Mouse (Mus musculus): ENCODE data around the gene Gm38392. TPM values are rescaled to one million over a fixed set of nuclear protein-coding genes. Genes with fewer than 3 reads are reported as not detected.

Gene Gm38392
- polyA plus RNA-seq, 1 experiment from 2014 or later: 0.23 TPM

DNA sequence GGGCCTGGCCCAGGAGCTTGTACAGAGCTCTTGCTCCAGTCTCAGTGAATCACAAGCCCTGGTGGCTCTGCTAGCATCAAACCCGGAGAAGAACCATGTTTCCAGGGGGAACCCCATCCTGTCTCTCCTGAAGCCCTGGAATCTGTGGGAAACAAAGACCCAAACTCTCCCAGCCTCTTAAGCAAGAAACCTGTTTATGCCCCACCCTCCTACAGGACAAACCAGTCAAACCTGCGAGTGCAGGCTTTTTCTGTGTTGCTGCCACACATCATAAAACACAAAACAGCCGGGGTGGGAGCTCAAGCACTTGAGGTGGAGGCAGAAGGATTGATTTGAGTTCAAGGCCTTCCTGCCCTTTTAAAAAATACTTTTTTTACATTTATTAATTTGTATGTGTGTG lies 24.7 kb downstream of the Gm38392 start:
- H3K27ac ChIP-seq (ENCODE audit: low read length): no peak overlapping the region
- no peak for ATAC-seq (ENCODE audit: low read depth)
- WGBS: 49% methylated on average over 3 of the region's 3 CpGs

DNA sequence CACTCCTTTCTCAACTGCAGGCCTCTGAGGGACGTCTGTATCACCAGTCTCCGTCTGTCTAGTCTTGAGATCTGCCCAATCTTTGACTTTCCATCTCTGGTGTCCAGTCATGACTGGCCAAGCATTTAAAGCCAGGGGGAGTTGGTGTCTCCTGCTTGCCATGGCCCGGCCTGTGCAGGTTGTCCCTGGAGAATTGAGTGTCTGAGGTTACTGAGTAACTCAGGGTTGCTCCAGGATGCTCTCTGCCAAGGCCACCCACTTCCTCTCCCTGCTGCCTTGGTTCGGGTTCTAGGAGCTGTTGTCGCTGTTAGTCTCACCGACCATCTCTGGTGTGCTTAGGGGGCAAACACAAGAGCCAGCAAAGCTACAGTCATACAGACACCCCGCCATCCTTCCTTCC lies 30.6 kb downstream of the Gm38392 start:
- H3K4me1 ChIP-seq (replicated peaks; ENCODE audit: control insufficient read depth, insufficient read depth, low read length): peaks cover 8% of the 10 kb centered on the region; the same call in 1 of the 2 replicates
- 43% methylated on average over 7 of the region's 7 CpGs for WGBS
- ATAC-seq (ENCODE audit: low read depth): no peak

More for the DNA sequence above, 24.7 kb downstream of the Gm38392 start:
- Histone ChIP-seq H3K27me3 (ENCODE audit: control insufficient read depth, insufficient read depth, low read depth, low read length) (no peaks in the 10 kb centered on the region), H3K4me1 (replicated peaks; ENCODE audit: control insufficient read depth, insufficient read depth, low read length) (no peaks in the 10 kb centered on the region), H3K4me3 (ENCODE audit: low read length) (no peak overlapping the region), H3K36me3 (ENCODE audit: control insufficient read depth, insufficient read depth, low read length) (no peaks in the 10 kb centered on the region), H3K9ac (ENCODE audit: low read length) (no peak overlapping the region), H3K4me2 (ENCODE audit: low read depth, low read length) (no peak overlapping the region), H3K9me3 (ENCODE audit: control insufficient read depth, low read length) (no peaks in the 10 kb centered on the region)

DNA sequence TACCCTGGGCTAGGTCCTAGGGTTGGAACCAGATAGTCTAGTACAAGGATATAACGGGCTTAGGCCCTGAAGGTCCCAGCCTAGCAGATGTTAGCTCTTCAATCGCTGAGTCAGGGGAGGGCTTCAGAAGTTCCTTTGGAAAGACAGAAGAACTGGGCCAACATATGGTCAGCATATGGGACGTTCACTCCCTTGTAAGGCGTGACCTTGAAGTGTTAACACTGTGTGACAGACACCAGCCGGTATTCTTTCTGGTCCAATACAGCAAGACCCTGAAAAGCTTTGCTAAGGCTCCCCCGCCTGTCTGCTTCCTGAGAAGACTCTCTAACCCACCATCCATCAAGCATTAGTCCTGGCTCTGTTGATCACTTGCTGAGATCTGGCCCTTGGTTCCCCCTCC lies 31.1 kb downstream of the Gm38392 start:
- Histone ChIP-seq H3K4me1 (replicated peaks; ENCODE audit: control insufficient read depth, insufficient read depth, low read length) (peaks cover 8% of the 10 kb centered on the region; the same call in 1 of the 2 replicates), H3K27ac (ENCODE audit: low read length) (no peak overlapping the region), H3K4me2 (ENCODE audit: low read depth, low read length) (no peak overlapping the region), H3K27me3 (ENCODE audit: control insufficient read depth, insufficient read depth, low read depth, low read length) (peaks cover 29% of the 10 kb centered on the region), H3K9me3 (ENCODE audit: control insufficient read depth, low read length) (no peaks in the 10 kb centered on the region), H3K36me3 (ENCODE audit: control insufficient read depth, insufficient read depth, low read length) (no peaks in the 10 kb centered on the region), H3K4me3 (ENCODE audit: low read length) (no peak overlapping the region), H3K9ac (ENCODE audit: low read length) (no peak overlapping the region)
- 34% methylated on average over 6 of the region's 6 CpGs for WGBS
- peak; percentile 87 for ATAC-seq (ENCODE audit: low read depth)

More for the DNA sequence above, 30.6 kb downstream of the Gm38392 start:
- Histone ChIP-seq H3K9ac (ENCODE audit: low read length) (no peak overlapping the region), H3K4me2 (ENCODE audit: low read depth, low read length) (no peak overlapping the region), H3K36me3 (ENCODE audit: control insufficient read depth, insufficient read depth, low read length) (no peaks in the 10 kb centered on the region), H3K9me3 (ENCODE audit: control insufficient read depth, low read length) (no peaks in the 10 kb centered on the region), H3K27me3 (ENCODE audit: control insufficient read depth, insufficient read depth, low read depth, low read length) (peaks cover 29% of the 10 kb centered on the region), H3K4me3 (ENCODE audit: low read length) (no peak overlapping the region), H3K27ac (ENCODE audit: low read length) (no peak overlapping the region)

DNA sequence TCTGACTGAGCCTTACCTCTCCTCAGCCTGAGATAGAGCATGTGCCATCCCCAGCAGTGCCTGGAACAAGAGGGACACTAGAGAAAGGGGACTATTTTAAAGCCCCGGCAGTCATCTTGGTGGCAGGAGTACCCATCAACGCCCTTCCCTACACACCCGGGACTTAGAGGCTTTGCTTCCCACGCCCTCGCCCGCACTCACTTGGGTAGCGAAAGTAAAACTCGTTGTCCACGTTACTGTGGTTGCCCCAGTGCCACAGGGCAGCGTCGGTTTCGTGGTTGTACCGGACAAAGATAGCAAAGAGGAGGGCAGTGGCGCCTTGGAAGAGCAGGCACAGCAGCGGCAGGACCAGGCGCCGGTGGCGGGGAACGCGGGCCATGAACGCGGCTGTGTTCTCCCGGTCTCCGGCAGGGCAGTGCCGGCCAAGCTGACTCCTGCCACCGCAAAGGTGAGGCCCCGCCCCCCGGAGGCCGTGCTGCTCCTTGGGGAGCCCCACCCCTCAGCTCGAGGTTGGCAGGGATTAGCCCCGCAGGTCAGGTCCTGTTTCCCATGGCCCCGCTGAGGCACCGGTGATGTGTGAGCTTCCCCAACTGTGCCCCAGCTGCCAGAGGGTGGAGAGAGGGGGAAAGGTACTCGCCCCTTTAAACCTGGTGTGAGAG lies 32.6 kb downstream of the Gm38392 start, which contains the start of gene Rhbg:
TSS of gene Rhbg (minus strand) at position 442 of the 659 bp plus-strand sequence.
- Histone ChIP-seq H3K36me3 (ENCODE audit: control insufficient read depth, insufficient read depth, low read length) (no peaks in the 10 kb centered on the region), H3K9ac (ENCODE audit: low read length) (peak within 1 kb of the TSS; percentile 48), H3K9me3 (ENCODE audit: control insufficient read depth, low read length) (no peaks in the 10 kb centered on the region), H3K27ac (ENCODE audit: low read length) (no peak within 1 kb of the TSS), H3K4me3 (ENCODE audit: low read length) (peak within 1 kb of the TSS; percentile 47), H3K4me1 (replicated peaks; ENCODE audit: control insufficient read depth, insufficient read depth, low read length) (peaks cover 8% of the 10 kb centered on the region; the same call in 1 of the 2 replicates), H3K4me2 (ENCODE audit: low read depth, low read length) (peak within 1 kb of the TSS; percentile 52), H3K27me3 (ENCODE audit: control insufficient read depth, insufficient read depth, low read depth, low read length) (peaks cover 29% of the 10 kb centered on the region)
- 2% methylated on average over 34 of the region's 34 CpGs for WGBS
- ATAC-seq (ENCODE audit: low read depth): peak; percentile 65

DNA sequence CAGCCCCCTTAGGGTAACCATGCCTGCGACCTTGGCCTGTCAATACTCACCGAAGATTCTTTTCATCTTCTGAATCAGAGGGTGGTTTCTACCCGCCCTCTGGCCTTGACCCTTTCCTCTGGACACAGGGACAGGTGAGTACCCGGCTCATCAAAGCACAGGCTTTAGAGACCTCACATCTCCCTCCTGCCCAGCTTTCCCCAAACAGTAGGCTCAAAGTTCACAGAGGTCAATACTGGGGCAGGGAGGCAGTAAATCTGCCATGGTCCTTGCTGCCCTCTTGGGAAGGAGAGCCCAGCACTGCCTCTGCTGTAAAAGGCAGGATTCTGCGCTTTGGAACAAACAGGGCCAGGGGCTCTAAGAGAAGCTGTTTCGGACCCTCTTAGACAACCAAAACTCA lies 34.3 kb downstream of the Gm38392 start:
- H3K9me3 ChIP-seq (ENCODE audit: control insufficient read depth, low read length): no peaks in the 10 kb centered on the region
- no peak overlapping the region for H3K4me2 ChIP-seq (ENCODE audit: low read depth, low read length)
- H3K27ac ChIP-seq (ENCODE audit: low read length): no peak overlapping the region
- peaks cover 8% of the 10 kb centered on the region; the same call in 1 of the 2 replicates for H3K4me1 ChIP-seq (replicated peaks; ENCODE audit: control insufficient read depth, insufficient read depth, low read length)
- H3K27me3 ChIP-seq (ENCODE audit: control insufficient read depth, insufficient read depth, low read depth, low read length): peaks cover 29% of the 10 kb centered on the region
- no peak overlapping the region for H3K4me3 ChIP-seq (ENCODE audit: low read length)
- WGBS: 56% methylated on average over 6 of the region's 6 CpGs
- H3K36me3 ChIP-seq (ENCODE audit: control insufficient read depth, insufficient read depth, low read length): no peaks in the 10 kb centered on the region
- no peak overlapping the region for H3K9ac ChIP-seq (ENCODE audit: low read length)
- ATAC-seq (ENCODE audit: low read depth): no peak

- no peaks in the 10 kb centered on the region for H3K4me1 ChIP-seq (replicated peaks; ENCODE audit: control insufficient read depth, insufficient read depth, low read length)
- H3K9ac ChIP-seq (ENCODE audit: low read length): no peak overlapping the region
- no peaks in the 10 kb centered on the region for H3K9me3 ChIP-seq (ENCODE audit: control insufficient read depth, low read length)
- no peak overlapping the region for H3K27ac ChIP-seq (ENCODE audit: low read length)
- no peak overlapping the region for H3K4me3 ChIP-seq (ENCODE audit: low read length)
- H3K27me3 ChIP-seq (ENCODE audit: control insufficient read depth, insufficient read depth, low read depth, low read length): peaks cover 18% of the 10 kb centered on the region
- no peak overlapping the region for H3K4me2 ChIP-seq (ENCODE audit: low read depth, low read length)
- WGBS: 78% methylated on average over 11 of the region's 11 CpGs
- H3K36me3 ChIP-seq (ENCODE audit: control insufficient read depth, insufficient read depth, low read length): no peaks in the 10 kb centered on the region
- ATAC-seq (ENCODE audit: low read depth): no peak
These were observed 38.6 kb downstream of the Gm38392 start for GRCm38 (mm10) chr3:88248406-88248805.

- H3K4me3 ChIP-seq (ENCODE audit: low read length): no peak overlapping the region
- H3K27ac ChIP-seq (ENCODE audit: low read length): no peak overlapping the region
- whole genome bisulfite sequencing: 55% methylated on average over 9 of the region's 9 CpGs
- no peaks in the 10 kb centered on the region for H3K4me1 ChIP-seq (replicated peaks; ENCODE audit: control insufficient read depth, insufficient read depth, low read length)
- no peaks in the 10 kb centered on the region for H3K36me3 ChIP-seq (ENCODE audit: control insufficient read depth, insufficient read depth, low read length)
- H3K9ac ChIP-seq (ENCODE audit: low read length): no peak overlapping the region
- no peak for ATAC-seq (ENCODE audit: low read depth)
- no peaks in the 10 kb centered on the region for H3K9me3 ChIP-seq (ENCODE audit: control insufficient read depth, low read length)
- no peak overlapping the region for H3K4me2 ChIP-seq (ENCODE audit: low read depth, low read length)
- H3K27me3 ChIP-seq (ENCODE audit: control insufficient read depth, insufficient read depth, low read depth, low read length): peaks cover 16% of the 10 kb centered on the region
These were observed 39.3 kb downstream of the Gm38392 start for GRCm38 (mm10) chr3:88247666-88248065.

DNA sequence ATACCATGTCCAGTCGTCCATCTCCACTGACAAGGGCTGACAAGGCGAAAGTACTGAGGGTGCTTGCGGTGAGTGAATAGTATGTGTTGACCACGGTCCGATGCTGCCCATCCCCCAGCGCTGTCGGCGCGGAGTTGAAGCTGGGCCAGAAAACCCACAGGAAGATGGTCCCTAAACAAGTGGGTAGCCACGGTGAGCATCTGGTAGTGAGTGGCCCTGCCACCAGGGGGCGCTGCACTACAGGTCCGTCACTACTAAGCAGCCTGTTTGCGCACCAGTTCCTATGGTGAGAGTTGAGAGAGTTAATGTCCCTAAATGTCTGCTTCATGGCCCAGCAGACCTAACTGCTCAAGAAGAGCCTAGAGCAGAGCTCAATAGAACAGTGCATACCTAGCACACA lies 41.2 kb downstream of the Gm38392 start:
- H3K27me3 ChIP-seq (ENCODE audit: control insufficient read depth, insufficient read depth, low read depth, low read length): peaks cover 30% of the 10 kb centered on the region
- H3K4me1 ChIP-seq (replicated peaks; ENCODE audit: control insufficient read depth, insufficient read depth, low read length): no peaks in the 10 kb centered on the region
- ATAC-seq (ENCODE audit: low read depth): 0 out of 2 replicates have a peak, but pooled peaks have one; percentile 31
- H3K27ac ChIP-seq (ENCODE audit: low read length): no peak overlapping the region
- 21% methylated on average over 13 of the region's 13 CpGs for WGBS
- no peak overlapping the region for H3K4me2 ChIP-seq (ENCODE audit: low read depth, low read length)
- no peaks in the 10 kb centered on the region for H3K9me3 ChIP-seq (ENCODE audit: control insufficient read depth, low read length)
- no peak overlapping the region for H3K9ac ChIP-seq (ENCODE audit: low read length)
- no peak overlapping the region for H3K4me3 ChIP-seq (ENCODE audit: low read length)
- no peaks in the 10 kb centered on the region for H3K36me3 ChIP-seq (ENCODE audit: control insufficient read depth, insufficient read depth, low read length)

GRCm38 (mm10) chr3:88244071-88244470 lies 42.9 kb downstream of the Gm38392 start:
- WGBS: 0% methylated on average over 2 of the region's 2 CpGs
- no peaks in the 10 kb centered on the region for H3K4me1 ChIP-seq (replicated peaks; ENCODE audit: control insufficient read depth, insufficient read depth, low read length)
- no peaks in the 10 kb centered on the region for H3K9me3 ChIP-seq (ENCODE audit: control insufficient read depth, low read length)
- no peak overlapping the region for H3K9ac ChIP-seq (ENCODE audit: low read length)
- H3K36me3 ChIP-seq (ENCODE audit: control insufficient read depth, insufficient read depth, low read length): no peaks in the 10 kb centered on the region
- no peak overlapping the region for H3K4me3 ChIP-seq (ENCODE audit: low read length)
- no peak for ATAC-seq (ENCODE audit: low read depth)
- H3K4me2 ChIP-seq (ENCODE audit: low read depth, low read length): no peak overlapping the region
- no peak overlapping the region for H3K27ac ChIP-seq (ENCODE audit: low read length)
- H3K27me3 ChIP-seq (ENCODE audit: control insufficient read depth, insufficient read depth, low read depth, low read length): peaks cover 47% of the 10 kb centered on the region

Measured in lung, embryonic 16.5 days (tissue).